Mouse (Mus musculus) spleen, postnatal 14 days (tissue): ENCODE data around the gene Syngap1.

Experiments
- DNase-seq, 2 experiments: peaks; one replicate each; pipeline ENCODE4 v3.0.0; 2021 to 2022; ENCODE audit warnings: low spot score in 2 of 2

The Syngap1 gene

DNA sequence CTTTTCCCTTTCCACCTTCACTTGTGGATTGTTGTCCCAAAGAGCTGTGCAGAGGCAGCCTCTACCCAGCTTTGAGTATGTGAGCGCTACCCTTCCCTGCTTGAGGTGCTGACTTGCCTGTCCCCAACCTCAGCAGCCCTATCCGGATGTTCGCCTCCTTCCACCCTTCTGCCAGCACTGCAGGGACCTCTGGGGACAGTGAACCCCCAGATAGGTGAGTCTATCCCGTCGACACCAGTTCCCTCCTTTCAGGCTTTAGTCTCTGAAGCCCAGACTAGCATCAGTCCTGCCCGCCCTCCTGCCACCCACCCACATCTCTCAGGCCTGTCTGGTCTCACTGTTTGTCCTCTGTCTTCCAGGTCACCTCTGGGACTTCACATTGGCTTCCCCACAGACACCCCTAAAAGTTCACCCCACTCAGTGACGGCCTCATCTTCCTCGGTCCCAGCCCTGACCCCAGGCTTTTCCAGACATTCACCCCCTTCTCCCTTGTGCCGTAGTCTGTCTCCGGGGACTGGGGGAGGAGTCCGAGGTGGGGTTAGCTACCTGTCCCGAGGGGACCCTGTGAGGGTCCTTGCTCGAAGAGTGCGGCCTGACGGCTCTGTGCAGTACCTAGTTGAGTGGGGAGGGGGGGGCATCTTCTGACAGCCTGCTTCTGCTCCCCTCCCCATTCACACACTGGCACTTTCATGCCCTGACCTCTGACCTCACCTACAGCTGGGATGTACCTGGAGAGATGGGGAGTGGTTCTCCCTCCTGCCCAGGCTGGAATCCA, 3.9 kb upstream of the Syngap1 start:
- no peak for DNase-seq

DNA sequence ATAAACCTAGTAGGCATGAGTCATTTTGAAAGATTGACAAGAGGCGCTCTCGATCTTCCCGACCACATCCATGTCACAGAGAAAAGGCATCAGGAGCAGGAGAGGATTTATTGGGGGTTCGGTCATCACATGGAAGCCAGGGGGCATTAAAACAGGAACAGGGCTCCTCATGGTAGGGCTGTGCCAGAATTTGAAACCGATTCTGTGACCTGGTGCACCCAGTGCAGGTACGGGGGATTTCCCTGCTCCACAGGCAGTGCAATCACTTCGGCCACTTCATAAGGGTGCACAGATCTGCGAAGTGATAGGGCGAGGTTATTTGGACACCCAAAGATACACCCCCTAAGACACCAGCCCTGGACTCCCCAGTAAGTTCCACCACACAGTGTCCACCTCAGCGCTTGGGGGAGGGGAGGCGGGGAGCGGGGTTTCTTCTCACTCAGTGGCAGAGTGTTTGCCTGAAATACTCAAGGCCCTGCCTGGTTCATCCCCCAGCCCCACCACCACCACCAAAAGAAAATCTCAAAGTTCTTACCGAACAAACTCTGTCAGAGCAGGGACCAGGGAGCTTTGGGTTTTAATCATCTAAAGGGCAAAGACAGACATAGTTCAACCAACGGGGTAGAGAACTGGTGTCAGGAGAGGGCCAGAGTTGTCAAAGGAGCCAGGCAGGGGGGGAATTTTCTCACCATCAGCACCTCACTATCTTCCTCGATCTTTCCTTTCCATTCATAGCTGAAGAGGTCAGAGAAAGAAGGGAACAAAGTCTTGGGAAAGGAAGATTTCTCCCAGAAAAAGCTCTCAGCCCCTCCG, 3.0 kb upstream of the Syngap1 start:
- DNase-seq, result no peak

DNA sequence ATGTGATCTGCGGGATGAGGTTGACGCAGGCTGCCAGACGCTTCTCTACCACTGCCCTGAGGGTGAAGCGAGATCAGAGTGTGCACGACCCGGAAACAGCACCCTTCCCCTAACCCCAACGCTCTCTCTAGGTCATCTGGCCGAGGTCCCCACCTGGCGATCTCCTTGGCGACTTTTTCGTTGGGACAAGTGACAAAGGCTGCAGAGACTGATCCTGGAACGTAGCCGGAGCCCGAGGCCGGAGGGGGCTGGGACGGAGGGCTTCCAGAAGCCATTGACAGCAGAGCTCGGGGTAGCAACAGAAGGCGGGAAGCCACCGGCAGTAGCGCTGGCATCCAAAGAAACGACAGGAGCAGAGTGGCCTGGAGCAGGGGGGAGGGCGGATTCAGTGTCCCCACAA, 2.3 kb upstream of the Syngap1 start:
- DNase-seq, result no peak

DNA sequence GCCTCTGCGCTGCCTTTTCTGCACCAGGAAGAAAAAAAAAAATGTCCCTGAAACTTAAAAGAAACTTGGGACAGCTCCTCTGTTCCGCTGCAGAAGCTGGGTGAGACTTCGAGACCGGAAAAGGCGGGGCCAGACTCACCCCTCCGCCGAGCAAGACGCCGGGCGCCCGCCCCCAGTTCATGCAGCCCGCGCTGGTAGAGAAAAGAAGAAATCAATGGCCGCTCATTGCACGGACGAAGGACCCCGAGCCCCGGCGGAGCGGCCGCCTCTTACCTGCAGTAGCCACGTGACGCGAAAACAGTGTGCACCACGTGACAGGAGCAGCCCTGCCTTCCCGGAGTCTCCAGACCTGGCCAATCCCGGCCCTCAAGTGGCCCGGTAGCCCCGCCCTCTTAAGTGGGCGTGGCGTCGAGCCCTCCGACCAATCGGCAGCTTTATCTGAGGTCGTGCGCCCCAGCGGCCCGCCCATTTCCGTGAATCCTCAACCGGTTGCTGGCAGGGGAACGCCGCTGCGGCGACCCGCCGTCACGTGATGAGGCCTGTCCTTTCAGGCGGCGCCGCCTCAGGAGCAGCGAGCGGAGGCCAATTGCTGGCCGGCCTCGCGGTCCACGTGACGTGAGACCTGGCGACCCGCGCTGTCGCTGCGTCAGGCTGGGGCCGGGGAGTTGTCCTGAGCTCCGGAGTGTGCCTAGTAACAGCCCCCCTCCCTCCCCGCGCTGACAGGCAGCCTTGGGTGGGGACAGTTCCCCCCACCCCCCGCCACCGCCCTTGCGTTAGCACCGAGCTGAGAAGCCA, 1.7 kb upstream of the Syngap1 start, which contains the start of gene Cuta:
TSS of gene Cuta (minus strand) at position 392 of the 795 bp plus-strand sequence.
- peak; percentile 98 to 99 for DNase-seq

DNA sequence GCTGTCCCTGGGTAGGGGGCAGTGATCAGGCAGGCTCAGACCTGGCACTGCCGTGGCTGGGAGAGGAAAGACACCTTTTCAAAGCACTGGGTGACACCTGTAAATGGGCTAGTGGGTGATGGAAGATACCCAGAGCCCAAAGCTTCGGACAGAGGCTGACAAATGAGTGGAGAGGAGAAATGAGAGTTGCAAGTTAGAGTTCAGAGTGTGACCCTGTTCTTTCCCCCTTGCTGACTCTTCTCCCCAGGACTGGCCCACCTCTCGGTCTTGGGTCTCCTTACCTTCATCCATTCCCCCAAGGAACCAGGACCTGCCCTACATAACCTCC, 1.1 kb upstream of the Syngap1 start:
- DNase-seq, result no peak

DNA sequence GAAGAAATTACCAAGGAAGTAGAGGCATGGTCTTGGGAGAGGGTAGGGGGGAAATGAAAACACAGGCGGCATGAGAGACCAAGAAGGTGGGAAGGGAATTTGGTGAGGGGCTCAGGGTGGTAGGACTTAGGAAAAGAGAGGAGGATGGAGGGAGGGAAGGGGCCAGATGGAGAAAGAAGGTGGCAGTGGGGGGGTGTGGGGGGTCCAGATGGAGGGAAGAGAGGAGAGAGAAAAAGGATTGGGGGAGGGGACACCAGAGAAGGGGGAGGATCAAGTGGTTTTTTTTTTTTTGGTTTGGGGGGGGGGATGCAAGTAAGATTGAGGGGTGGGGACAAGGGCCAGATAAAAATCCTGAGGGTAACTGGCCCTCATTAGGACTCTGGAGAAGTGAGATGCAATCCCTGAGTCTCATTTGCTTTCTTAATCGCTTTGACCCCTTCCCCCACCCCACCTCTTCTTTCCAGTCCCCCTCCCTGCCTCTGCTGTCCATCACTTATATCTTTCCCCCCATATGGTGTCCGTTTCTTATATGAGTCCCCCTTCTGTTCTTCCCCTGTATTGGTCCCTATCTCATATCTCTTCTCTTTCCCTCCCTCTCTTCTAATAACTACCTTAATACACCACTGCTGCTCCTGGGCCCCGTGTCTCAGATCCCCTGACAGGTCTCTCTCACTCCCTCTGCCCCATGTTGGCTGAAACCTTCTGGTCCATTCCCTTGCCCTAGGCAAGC, 953 bp downstream of the Syngap1 start:
- DNase-seq, result no peak

DNA sequence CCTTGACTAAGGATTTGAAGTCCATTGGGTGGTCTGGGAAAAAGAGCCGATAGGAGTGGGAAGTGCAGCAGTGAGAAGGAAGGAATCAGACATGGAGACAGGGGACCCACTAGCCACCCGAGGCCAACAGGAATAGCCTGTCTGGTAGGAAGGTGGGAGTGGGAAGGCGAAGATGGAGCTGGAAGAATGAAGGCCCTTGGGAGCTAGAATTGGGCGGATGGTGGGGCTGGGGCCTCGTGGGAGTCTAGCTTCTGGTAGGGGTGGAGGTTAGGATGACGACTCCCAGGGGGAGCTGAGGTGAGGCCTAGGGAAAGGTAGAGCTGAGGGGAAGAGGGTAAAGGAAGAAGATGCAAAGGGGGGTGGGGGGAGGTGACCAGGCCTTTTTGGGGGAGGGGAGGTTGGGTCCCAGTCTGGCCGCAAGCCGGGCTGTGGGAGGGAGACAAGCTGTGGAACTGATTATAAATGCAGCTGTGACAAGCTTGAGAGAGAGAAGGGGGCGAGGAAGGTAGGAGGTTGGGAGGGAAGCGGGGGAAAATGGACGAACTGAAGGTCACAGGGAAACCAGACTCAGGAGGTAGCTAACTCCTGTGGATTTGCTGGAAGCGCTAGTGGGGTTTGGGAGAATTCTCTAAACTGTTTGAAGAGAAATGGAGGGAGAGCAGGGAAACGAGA, 4.9 kb downstream of the Syngap1 start:
- no peak for DNase-seq

DNA sequence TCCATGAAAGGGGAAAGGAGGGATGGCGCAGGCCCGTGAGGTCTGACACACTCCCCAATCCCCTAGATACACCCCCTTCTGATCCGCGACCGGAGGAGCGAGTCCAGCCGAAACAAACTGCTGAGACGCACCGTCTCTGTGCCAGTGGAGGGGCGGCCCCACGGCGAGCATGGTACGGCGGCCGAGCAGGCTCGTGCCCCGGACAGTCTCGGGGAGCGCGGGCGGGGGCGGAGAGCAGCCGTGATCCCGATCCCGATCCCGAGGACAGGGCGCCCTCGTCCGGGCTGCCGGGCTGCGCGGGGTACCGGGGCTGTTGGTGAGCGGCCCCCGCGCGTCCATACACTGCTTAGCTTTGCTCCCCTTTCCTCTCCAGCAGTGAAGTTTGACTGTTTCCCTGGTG, 5.5 kb downstream of the Syngap1 start:
- peak in 1 of 2 experiments; percentile 50 for DNase-seq

DNA sequence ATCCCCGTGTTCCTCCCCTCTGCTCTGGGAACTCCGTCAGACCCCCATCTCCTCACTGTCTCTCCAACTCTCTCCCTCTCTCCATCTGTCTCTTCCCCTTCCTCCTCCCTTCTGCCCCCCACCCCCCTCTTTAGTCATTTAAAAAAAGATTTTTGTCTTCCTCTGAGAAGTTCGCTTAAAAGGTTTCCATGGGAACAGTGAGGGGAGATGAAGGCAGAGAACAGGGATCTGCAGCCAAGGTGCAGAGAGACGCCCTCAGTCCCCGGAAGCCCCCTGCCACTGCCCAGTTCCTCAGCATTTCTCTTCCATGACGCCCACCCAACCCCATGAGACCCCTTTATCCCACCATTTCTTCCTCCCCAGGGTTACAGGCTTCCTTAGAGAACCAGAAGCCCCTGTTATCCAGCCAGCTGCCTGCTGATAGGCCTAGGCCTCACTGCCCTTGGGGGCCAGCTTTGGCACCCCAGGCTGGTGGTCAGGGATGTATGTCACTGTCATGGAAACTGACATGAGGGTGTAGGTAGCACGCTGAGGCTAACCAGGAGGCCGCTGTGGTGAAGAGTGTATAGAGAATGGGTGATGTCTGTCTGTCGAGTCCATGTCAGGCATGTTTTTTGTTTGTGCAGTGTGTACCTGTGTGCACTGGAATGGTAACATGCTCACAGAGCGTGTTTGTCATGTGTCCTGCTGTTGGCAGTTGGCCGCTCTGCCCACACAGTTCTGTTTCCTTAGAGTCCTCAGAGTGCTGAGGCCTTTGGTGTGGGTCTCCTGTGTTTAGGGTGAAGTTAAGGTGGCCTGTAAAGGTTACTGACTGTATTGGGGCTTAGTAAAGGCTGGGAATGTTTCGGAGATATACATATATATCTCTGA, 6.4 kb downstream of the Syngap1 start:
- DNase-seq, result no peak

DNA sequence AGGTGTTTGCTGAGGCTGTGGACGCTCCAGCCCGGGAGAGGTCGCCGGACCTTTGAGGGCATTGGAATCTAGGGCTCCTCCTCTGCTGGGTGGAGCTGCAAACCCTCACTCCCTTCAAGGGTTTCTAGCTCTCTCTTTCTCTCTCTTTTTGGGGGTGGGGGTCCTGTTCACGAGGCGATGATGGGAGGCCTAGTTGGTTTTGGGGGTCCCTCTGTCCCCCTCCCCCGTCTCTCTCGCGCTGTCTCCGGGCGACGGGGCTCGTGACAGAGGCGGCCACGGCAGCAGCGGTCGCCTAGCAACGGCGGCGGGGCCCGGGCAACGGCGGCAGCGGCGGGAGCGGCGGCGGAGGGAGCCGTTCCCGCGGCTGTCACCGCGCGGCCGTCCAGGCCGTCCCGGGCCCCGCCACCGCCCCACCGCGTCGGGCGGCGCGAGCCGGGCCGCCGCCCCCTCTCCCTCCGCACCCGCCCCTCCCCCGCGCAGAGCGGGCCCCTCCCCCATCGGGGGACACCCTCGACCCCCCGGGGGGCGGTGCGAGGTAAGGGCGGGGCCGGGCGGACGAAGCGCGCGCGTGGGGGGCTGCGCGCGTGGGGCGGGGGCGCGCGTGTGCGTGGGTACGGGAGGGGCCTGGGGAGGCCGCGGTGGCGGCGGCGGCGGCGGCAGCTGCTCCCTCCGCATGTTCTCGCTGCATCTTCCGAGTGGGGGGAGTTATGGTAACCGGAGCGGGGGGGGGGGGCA, 7.4 kb downstream of the Syngap1 start:
- DNase-seq, result no peak

DNA sequence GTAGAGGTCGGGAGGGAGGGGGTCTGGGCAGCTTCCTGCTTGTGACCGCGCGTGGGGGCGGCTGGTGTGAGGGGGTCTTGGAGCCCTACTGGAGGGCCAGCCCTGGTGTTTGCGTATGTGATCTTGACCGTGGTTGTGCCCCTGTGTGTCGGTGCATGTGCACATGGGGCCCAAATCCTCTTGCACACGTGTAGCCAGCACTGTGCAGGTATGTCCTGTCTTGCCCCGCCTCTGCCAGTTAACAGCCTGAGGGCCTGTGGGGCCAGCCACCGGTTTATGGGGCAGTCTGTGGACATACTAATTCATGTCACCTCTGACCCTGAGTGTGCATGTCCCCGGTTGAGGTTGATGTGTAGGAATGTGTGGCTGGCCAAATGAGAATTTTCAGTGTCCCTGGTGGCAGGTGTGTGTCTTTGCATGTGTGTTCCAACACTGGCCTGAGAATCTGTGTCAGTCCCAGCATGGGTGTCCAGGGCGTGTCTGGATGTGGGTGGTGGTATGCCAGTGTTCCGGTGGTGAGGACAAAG, 8.1 kb downstream of the Syngap1 start:
- DNase-seq, result no peak

DNA sequence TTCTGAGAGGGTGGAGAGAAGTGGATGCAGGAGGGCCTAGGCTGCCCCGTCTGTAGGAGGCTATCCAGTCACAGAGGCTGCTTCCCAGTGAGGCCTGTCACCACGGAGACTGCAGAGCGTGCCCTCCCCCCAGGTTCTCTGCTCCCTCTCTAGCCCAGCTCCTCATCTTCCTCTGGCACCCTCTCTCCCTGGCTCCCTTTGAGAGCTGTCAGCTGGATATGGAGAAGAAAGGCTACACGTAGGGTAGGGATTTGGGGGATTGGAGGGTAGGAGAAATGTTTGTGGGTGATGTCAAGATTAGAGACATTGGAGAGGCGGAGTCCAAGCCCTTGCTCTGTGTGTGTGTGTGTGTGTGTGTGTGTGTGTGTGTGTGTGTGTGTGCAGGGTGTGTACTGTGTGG, 8.8 kb downstream of the Syngap1 start:
- DNase-seq, result no peak

DNA sequence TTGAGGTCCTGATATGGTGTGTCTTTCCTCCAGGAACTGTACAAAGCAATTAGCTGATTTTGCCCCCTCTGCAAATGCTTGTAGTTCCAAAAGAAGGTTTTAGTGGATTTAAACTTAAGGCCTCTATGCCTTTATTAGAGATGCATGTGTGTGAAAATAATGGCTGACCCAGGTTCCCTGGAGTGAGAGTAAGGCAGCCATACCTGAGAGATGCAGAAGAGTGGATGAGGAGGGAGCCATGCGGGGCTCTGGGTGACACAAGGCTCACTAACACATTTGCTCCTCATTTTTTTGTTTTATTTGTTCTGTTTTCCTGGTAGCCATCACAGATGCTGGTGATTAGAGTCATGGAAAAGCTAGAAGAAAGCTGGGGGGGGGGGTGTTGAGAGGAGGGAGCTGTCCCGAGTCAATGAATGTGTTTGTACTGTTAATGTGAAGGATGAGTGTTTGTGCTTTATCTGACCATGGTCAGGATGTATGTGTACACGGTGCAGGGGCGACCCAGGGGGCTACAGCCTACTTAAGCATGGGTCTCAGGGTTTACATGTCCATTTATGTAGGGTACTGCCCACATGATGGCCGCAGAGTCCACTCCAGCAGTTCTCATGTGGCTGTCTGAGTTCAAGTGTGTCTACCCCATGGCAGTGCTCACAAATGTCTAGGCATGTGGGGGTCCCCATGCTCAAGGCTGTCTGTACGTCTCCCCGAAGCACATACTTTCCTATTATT, 9.7 kb downstream of the Syngap1 start:
- DNase-seq, result no peak

DNA sequence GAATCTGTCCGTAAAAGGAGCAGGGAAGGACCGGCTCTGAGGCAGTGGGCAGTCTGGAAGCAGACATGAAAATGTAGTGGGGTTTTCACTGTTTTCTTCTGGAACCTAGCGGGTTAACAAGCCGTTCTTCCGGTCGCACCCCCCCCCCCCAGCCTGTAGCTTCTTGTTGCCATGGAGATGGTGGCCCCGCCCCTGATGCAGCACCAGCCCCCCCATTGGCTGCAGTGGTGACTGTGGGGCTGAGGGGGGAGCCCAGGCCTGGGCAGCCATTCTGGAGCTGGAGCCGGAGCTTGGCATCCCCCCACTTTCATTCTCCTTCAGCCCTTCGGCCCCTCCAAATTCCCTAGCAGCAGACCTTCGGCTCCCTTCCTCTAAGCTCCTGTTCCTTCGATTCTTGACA, 10.4 kb downstream of the Syngap1 start:
- peak; percentile 50 to 77 for DNase-seq

DNA sequence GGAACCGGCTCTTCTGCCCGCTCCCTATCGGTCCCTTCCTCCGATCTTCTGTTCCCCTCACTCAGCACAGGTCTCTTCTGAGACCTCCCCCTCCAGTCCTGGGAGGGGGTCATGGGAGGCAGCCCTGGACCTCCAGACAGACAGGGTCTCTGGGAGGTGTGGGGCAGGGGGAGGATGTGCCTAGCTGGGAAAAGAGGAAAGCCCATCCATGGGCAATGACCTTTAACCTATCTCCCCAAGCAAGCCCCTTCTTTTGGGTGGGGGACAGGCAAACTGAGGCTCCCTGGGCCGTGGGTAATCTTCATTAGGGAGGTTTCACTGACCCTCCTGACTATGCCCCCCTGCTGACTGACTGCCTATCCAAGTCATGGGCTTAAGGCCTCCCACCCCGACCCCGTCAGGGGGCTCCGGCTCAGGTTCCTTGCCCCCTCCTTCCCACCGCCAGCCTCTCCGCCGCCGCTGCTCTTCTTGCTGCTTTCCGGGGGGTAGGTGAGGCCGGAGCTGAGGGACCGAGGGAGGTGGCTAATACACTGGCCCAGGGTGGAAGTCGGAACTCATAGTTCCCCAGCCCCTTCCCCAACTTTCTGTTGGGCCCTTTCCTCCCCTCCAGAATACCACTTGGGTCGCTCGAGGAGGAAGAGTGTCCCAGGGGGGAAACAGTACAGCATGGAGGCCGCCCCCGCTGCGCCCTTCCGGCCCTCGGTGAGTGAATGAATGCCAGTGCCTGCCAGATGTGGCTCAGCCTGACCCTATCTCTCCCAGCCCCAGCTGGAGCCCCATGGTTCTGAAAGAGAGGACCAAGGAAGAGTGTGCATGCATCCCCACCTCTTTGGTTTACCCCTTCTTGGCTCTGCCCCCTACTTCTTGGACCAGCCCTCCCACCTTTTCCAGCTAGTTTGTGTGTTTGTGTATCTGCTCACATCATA, 11.2 kb downstream of the Syngap1 start:
- DNase-seq, result no peak

DNA sequence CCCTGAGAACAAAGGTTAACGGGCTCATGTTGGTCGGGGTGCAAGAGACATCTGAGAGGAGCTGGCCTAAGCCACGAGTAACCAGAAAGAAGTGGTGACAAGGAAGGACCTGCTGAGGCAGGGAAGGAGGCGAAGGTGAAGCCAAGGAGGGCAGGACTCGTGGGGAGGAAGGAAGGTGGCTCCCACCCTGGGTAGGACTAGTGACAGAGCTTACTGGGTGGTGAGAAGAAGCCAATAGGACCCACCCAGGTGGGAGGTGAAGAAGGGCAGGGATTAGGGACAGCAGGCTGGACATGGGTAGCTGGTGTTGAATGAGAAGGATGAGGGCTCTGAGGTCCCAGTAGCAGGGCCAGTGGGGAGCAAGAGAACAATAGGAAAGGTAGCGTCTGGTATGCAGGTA, 12.1 kb downstream of the Syngap1 start:
- no peak for DNase-seq

DNA sequence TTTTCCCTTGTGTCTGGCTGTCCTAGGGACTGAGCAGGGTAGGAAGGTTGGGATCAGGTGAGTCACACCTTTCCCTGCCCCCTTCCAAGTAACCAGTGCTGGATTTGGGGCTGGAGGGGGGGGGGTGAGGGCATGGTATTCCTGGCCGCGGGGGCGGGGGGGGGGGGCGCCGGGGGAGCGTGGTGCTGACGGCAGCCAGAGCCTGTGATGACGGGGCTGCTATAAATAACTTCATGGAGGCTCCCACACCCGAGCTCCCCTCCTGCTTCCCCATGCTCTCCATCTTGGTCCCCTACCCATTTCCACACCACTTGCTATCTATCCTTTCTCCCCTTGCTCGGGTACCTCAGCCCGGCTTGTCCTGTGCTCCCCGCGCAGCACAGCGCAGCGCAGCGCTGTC, 12.7 kb downstream of the Syngap1 start:
- DNase-seq, result no peak
